Mouse (Mus musculus) neutrophil, adult 65 days (primary cell): ENCODE results near the gene Bdh1. TPM values are rescaled to one million over a fixed set of nuclear protein-coding genes. Genes with fewer than 3 reads are reported as not detected.

Experiments used
- total RNA-seq: library from RNA; stranded (reverse); gene quantifications from 2 replicates; pipeline ENCODE4 v1.2.4, GENCODE M21; 2023

Bdh1 gene
- total RNA-seq: 0.16 and 0.66 TPM in 2 replicates

DNA sequence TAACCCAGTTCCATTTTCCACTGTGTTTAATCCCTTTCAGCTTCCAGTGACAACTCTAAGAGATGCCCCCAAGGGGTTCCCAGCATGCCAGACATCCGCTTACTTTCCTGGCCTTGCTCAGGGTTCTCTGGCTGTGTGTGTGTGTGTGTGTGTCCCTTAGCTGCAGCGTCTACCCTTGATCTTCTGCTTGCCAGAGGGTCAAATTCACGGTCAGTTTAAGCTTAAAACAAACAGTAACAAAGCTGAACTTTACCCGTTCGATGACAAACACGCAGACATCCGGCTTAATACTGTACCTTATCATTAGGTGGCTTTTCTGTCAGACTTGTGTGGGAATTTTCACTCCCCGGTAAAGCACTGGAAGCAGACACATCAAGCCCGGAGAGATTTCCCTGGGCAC is at the start of gene Bdh1:
Gene Bdh1, plus strand, starts transcription at position 281 of the 400 bp plus-strand sequence.

Other genes starting within 250 kb of the Bdh1 start
- 91.7 and 109 TPM in 2 replicates for gene Acap2, start 221.0 kb upstream of the Bdh1 start, total RNA-seq
- gene Ppp1r2, start 147.0 kb upstream of the Bdh1 start, total RNA-seq: 94.4 and 94.5 TPM in 2 replicates
- not detected in 2 replicates for gene Apod, start 107.5 kb upstream of the Bdh1 start, total RNA-seq
- gene Dlg1, start 241.2 kb downstream of the Bdh1 start, total RNA-seq: 31.6 and 49.8 TPM in 2 replicates